Mouse (Mus musculus) bone marrow, adult 2 months (tissue): ENCODE results near the gene Agpat4.

Experiments used
- CTCF ChIP-seq: fragments of 200-500 bp; IDR thresholded peaks from 2 replicates; pipeline ENCODE4 v1.5.1; 2011; ENCODE audit warnings: low read length, control low read depth; ENCODE audit not compliant: control insufficient read depth, insufficient read depth
- POLR2A ChIP-seq: fragments of 200-500 bp; IDR thresholded peaks from 2 replicates; pipeline ENCODE4 v1.6.1; 2011; ENCODE audit warnings: low read depth, mild to moderate bottlenecking, control low read depth, low read length, borderline replicate concordance; ENCODE audit not compliant: control insufficient read depth

GRCm38 (mm10) chr17:12159187-12160060 lies 40.9 kb downstream of the Agpat4 start:
- TF ChIP-seq POLR2A, result no peak
- no peak for TF ChIP-seq CTCF
